Mouse (Mus musculus) intestine, embryonic 16.5 days (tissue): ENCODE results near the gene Zfp712. TPM values are rescaled to one million over a fixed set of nuclear protein-coding genes. Genes with fewer than 3 reads are reported as not detected.

Source experiments
- ATAC-seq: fragments of 200-750 bp; cut with Nextera tagmentation; 2 replicates; pipeline ENCODE4 v1.8.0; 2017; ENCODE audit warnings: moderate TSS enrichment, moderate library complexity
- H3K27ac ChIP-seq: fragments of 300-500 bp; sonication (generic); 2 replicates; pipeline ENCODE4 v1.5.1; 2014; ENCODE audit warnings: mild to moderate bottlenecking, low read length
- H3K27me3 ChIP-seq: fragments of 300-500 bp; sonication (generic); replicated peaks from 2 replicates; pipeline ENCODE4 v1.6.1; 2014; ENCODE audit warnings: low read length, control low read depth, mixed read lengths; ENCODE audit not compliant: control insufficient read depth, insufficient read depth
- H3K36me3 ChIP-seq: fragments of 300-500 bp; sonication (generic); 2 replicates; pipeline ENCODE4 v1.6.1; 2014; ENCODE audit warnings: low read length, control low read depth; ENCODE audit not compliant: control insufficient read depth, insufficient read depth
- H3K4me1 ChIP-seq: fragments of 300-500 bp; sonication (generic); 2 replicates; pipeline ENCODE4 v1.6.1; 2014; ENCODE audit warnings: low read length, control low read depth, mixed read lengths; ENCODE audit not compliant: control insufficient read depth, insufficient read depth
- H3K4me2 ChIP-seq: fragments of 300-500 bp; sonication (generic); 2 replicates; pipeline ENCODE4 v1.6.1; 2014; ENCODE audit warnings: low read depth, low read length, control low read depth
- H3K4me3 ChIP-seq: fragments of 300-500 bp; sonication (generic); 2 replicates; pipeline ENCODE4 v1.5.1; 2014; ENCODE audit warnings: mild to moderate bottlenecking, low read length
- H3K9ac ChIP-seq: fragments of 300-500 bp; sonication (generic); 2 replicates; pipeline ENCODE4 v1.6.1; 2014; ENCODE audit warnings: low read depth, low read length
- H3K9me3 ChIP-seq: fragments of 300-500 bp; sonication (generic); 2 replicates; pipeline ENCODE4 v1.6.1; 2016; ENCODE audit warnings: low read length, control low read depth; ENCODE audit not compliant: control insufficient read depth
- WGBS: fragments of 180-500 bp; shearing (Covaris S2); extraction: QIAGEN DNeasy Blood & Tissue Kit; methylation state at CpG from one replicate; pipeline ENCODE4 v1.1.7; 2014; 5-methylcytosine and 5-hydroxymethylcytosine counted together
- polyA plus RNA-seq: library from polyadenylated mRNA; unstranded; fragments of >200 nt; fragmentation: Nextera tagmentation; extraction: Ambion mirVana; gene quantifications from 2 replicates; pipeline ENCODE4 v1.2.1, GENCODE M21; 2015

Zfp712 gene
- polyA plus RNA-seq, 1 experiment from 2014 or later: 2.2 TPM

DNA sequence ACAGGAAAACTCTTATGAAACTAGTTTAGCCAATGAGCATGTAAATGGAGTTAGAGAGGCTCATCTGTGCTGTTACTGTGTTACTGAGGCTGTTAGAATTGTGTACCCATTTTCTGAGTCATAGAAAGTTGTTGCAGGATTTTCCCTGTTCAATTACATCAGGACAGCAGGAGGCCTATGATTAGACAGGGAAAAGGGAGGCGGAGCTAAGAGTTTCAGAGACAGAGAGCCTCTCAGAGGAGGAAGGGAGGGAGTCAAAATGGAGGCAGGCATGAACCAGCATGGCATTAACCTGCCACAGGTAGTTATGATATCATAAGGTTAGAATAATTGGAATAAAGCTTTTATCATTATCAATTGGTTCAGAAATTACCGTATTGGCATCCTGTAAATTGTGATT, 11.8 kb upstream of the Zfp712 start:
- Histone ChIP-seq H3K4me2 (no peak overlapping the region), H3K4me1 (no peaks in the 10 kb centered on the region), H3K27me3 (no peaks in the 10 kb centered on the region), H3K9ac (no peak overlapping the region), H3K9me3 (peaks cover 7% of the 10 kb centered on the region), H3K4me3 (no peak overlapping the region), H3K27ac (no peak overlapping the region), H3K36me3 (peaks cover 25% of the 10 kb centered on the region)
- ATAC-seq: no peak
- 92% methylated on average over 2 of the region's 2 CpGs for WGBS

DNA sequence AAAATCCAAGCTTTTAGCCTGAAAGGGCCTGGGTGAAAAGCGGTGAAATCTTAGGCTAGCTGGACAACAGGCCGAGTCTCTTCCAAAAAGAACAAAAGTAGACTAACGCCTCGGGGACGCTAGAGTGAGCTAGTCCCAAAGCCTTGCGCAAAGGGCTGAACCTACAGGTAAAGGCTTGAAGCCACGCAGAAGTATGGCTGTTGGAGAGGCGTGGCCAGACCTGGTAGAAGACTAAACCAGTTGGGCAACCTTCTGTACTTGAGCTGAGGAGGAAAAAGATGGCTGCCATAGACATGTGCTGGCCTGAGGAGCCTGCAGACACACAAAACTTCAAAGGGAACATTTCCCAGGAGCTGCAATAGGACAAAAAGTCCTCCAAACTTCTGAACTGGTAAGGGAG, 4.4 kb upstream of the Zfp712 start:
- peaks cover 10% of the 10 kb centered on the region; the same call in 1 of the 2 replicates for H3K36me3 ChIP-seq
- H3K27me3 ChIP-seq: no peaks in the 10 kb centered on the region
- H3K9me3 ChIP-seq: peaks cover 6% of the 10 kb centered on the region; the same call in 1 of the 2 replicates
- no peaks in the 10 kb centered on the region for H3K4me1 ChIP-seq
- no peak for ATAC-seq
- H3K4me3 ChIP-seq: no peak overlapping the region
- no peak overlapping the region for H3K27ac ChIP-seq
- no peak overlapping the region for H3K9ac ChIP-seq
- H3K4me2 ChIP-seq: no peak overlapping the region
- WGBS: 89% methylated on average over 8 of the region's 8 CpGs

GRCm38 (mm10) chr13:67062427-67062826, 1.5 kb upstream of the Zfp712 start:
- Histone ChIP-seq H3K4me2 (no peak overlapping the region), H3K9ac (no peak overlapping the region), H3K36me3 (no peaks in the 10 kb centered on the region), H3K4me1 (peaks cover 3% of the 10 kb centered on the region; the same call in 1 of the 2 replicates), H3K4me3 (no peak overlapping the region), H3K9me3 (peaks cover 3% of the 10 kb centered on the region; the same call in 1 of the 2 replicates), H3K27me3 (no peaks in the 10 kb centered on the region), H3K27ac (no peak overlapping the region)
- ATAC-seq: no peak
- WGBS: 47% methylated on average over 7 of the region's 7 CpGs

GRCm38 (mm10) chr13:67060161-67060785, 697 bp downstream of the Zfp712 start:
- 4% methylated on average over 12 of the region's 12 CpGs for WGBS
- ATAC-seq: peak; percentile 55
- Histone ChIP-seq H3K4me2 (peak overlapping the region; percentile 66), H3K4me1 (peaks cover 3% of the 10 kb centered on the region; the same call in 1 of the 2 replicates), H3K9ac (peak overlapping the region; percentile 71), H3K9me3 (no peaks in the 10 kb centered on the region), H3K27ac (peak overlapping the region; percentile 89), H3K27me3 (no peaks in the 10 kb centered on the region), H3K36me3 (no peaks in the 10 kb centered on the region), H3K4me3 (peak overlapping the region; percentile 74)

Other genes starting within 250 kb of the Zfp712 start
- gene Gm10767, start 156.3 kb downstream of the Zfp712 start, polyA plus RNA-seq: 1.2 and 1.7 TPM in 2 replicates
- 2.2 and 2.6 TPM in 2 replicates for gene Zfp708, start 36.8 kb upstream of the Zfp712 start, polyA plus RNA-seq
- gene Gm28557, start 47.4 kb upstream of the Zfp712 start, polyA plus RNA-seq: 2.1 and 2.7 TPM in 2 replicates
- 0.16 and 0.43 TPM in 2 replicates for gene Rslcan18, start 55.1 kb upstream of the Zfp712 start, polyA plus RNA-seq
- gene Zfp759, start 60.5 kb upstream of the Zfp712 start, polyA plus RNA-seq: 1.4 TPM in 2 replicates
- gene Rsl1, start 112.0 kb upstream of the Zfp712 start, polyA plus RNA-seq: 6.8 and 6.9 TPM in 2 replicates
- gene Zfp455, start 133.3 kb upstream of the Zfp712 start, polyA plus RNA-seq: 1.2 and 1.4 TPM in 2 replicates
- 1.2 and 1.5 TPM in 2 replicates for gene Zfp458, start 217.3 kb upstream of the Zfp712 start, polyA plus RNA-seq
- gene Zfp457, start 245.3 kb upstream of the Zfp712 start, polyA plus RNA-seq: 0.69 and 1.4 TPM in 2 replicates